Mouse (Mus musculus) intestine, embryonic 14.5 days (tissue): ENCODE measurements around the gene Cers6. TPM values are rescaled to one million over a fixed set of nuclear protein-coding genes. Genes with fewer than 3 reads are reported as not detected.

Source experiments
- ATAC-seq: fragments of 200-750 bp; cut with Nextera tagmentation; replicated peaks from 2 replicates; pipeline ENCODE4 v1.8.0; 2017; ENCODE audit warnings: low read depth, moderate number of reproducible peaks, moderate TSS enrichment, moderate library complexity; ENCODE audit not compliant: low FRiP score, low TSS enrichment
- DNase-seq: peaks from one replicate; pipeline ENCODE4 v3.0.0-alpha.2; 2018; ENCODE audit warnings: low spot score
- H3K27ac ChIP-seq: fragments of 300-500 bp; sonication (generic); 2 replicates; pipeline ENCODE4 v1.5.1; 2014; ENCODE audit warnings: low read depth, mild to moderate bottlenecking, control low read depth
- H3K27me3 ChIP-seq: fragments of 300-500 bp; sonication (generic); replicated peaks from 2 replicates; pipeline ENCODE4 v1.6.1; 2014; ENCODE audit warnings: low read length, control low read depth; ENCODE audit not compliant: control insufficient read depth, insufficient read depth
- H3K36me3 ChIP-seq: fragments of 300-500 bp; sonication (generic); 2 replicates; pipeline ENCODE4 v1.6.1; 2014; ENCODE audit warnings: low read length, control low read depth; ENCODE audit not compliant: control insufficient read depth, insufficient read depth
- H3K4me1 ChIP-seq: fragments of 300-500 bp; sonication (generic); replicated peaks from 2 replicates; pipeline ENCODE4 v1.6.1; 2014; ENCODE audit warnings: low read length, control low read depth, mixed read lengths; ENCODE audit not compliant: control insufficient read depth, insufficient read depth
- H3K4me2 ChIP-seq: fragments of 300-500 bp; sonication (generic); 2 replicates; pipeline ENCODE4 v1.6.1; 2014; ENCODE audit warnings: low read length
- H3K4me3 ChIP-seq: fragments of 300-500 bp; sonication (generic); 2 replicates; pipeline ENCODE4 v1.5.1; 2014; ENCODE audit warnings: low read depth, low read length, control low read depth, mixed read lengths
- H3K9ac ChIP-seq: fragments of 300-500 bp; sonication (generic); 2 replicates; pipeline ENCODE4 v1.6.1; 2014; ENCODE audit warnings: mild to moderate bottlenecking, low read length
- H3K9me3 ChIP-seq: fragments of 300-500 bp; sonication (generic); 2 replicates; pipeline ENCODE4 v1.6.1; 2016; ENCODE audit warnings: low read length, control low read depth; ENCODE audit not compliant: control insufficient read depth
- WGBS: fragments of 180-500 bp; shearing (Covaris S2); extraction: QIAGEN DNeasy Blood & Tissue Kit; methylation state at CpG from one replicate; pipeline ENCODE4 v1.1.7; 2014; 5-methylcytosine and 5-hydroxymethylcytosine counted together
- polyA plus RNA-seq: library from polyadenylated mRNA; unstranded; fragments of >200 nt; fragmentation: Nextera tagmentation; extraction: Ambion mirVana; gene quantifications from 2 replicates; pipeline ENCODE4 v1.2.1, GENCODE M21; 2014

The Cers6 gene
- polyA plus RNA-seq, 1 experiment from 2014 or later = 49.0 TPM

DNA sequence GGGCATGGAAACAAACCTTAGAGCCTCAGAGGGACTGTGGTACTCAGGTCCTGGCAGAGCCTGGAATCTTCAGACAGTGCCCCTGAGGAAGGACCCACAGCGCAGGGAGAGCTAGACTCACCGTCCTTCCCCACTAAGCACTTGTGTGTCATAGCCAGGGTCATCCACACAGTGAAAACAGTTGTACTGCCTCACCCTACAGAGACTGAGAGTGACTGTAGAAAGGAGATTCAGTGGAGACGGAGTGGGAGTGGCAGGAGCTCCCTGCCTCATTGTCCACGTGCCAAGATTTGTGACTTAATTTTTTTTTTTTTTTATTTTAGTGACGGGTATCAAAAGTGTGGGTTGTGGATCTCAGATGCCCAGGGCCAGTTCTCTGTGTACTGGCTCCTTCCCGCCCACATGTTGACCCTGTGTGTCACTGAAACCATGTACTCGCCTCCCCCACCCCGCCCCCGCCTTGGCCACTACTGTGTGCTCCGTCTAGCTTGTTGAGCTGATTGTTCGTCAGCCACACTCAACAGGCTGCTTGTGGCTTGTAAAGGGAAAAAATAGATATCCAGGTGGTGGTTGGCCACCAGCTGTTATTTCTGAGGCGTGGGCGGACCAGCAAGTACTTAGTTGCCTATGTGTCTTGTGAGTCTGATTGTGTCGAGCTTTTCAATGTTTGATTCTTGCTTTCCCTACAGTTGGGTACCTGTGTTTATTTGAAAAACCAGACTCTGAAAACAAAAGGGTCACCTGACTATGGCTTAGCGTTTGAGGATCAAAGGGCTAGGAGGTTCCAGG is 12.6 kb downstream of the Cers6 start:
- Histone ChIP-seq H3K36me3 (no peaks in the 10 kb centered on the region), H3K4me1 (peaks cover 8% of the 10 kb centered on the region), H3K4me2 (no peak overlapping the region), H3K27ac (no peak overlapping the region), H3K27me3 (no peaks in the 10 kb centered on the region), H3K9ac (no peak overlapping the region), H3K4me3 (no peak overlapping the region), H3K9me3 (no peaks in the 10 kb centered on the region)
- 67% methylated on average over 15 of the region's 15 CpGs for WGBS
- ATAC-seq = no peak
- DNase-seq = no peak

DNA sequence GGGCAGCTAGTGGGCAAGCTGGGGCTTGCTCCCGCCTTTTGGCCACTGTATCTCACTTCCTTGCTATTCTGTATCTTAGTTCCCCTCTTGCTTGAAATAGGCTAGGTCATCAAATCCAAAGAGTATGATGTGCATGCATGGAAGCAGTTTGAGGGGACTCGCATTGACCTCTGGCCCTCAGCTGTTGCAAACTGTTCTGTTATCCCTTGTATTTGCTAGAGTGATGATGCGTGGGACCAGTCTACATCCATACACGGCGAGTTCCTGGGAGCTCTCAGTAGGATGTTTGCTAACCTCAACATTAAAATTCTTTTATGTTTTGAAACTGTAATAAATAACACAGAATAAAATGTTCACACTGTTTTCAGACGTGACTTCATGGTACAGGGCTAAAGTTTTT is 13.3 kb downstream of the Cers6 start:
- H3K27ac ChIP-seq = no peak overlapping the region
- ATAC-seq (no peak), DNase-seq (no peak)
- H3K27me3 ChIP-seq = no peaks in the 10 kb centered on the region
- no peak overlapping the region for H3K4me2 ChIP-seq
- H3K4me3 ChIP-seq = no peak overlapping the region
- no peaks in the 10 kb centered on the region for H3K9me3 ChIP-seq
- H3K9ac ChIP-seq = no peak overlapping the region
- 85% methylated on average over 6 of the region's 6 CpGs for WGBS
- H3K36me3 ChIP-seq = no peaks in the 10 kb centered on the region
- peaks cover 8% of the 10 kb centered on the region for H3K4me1 ChIP-seq

DNA sequence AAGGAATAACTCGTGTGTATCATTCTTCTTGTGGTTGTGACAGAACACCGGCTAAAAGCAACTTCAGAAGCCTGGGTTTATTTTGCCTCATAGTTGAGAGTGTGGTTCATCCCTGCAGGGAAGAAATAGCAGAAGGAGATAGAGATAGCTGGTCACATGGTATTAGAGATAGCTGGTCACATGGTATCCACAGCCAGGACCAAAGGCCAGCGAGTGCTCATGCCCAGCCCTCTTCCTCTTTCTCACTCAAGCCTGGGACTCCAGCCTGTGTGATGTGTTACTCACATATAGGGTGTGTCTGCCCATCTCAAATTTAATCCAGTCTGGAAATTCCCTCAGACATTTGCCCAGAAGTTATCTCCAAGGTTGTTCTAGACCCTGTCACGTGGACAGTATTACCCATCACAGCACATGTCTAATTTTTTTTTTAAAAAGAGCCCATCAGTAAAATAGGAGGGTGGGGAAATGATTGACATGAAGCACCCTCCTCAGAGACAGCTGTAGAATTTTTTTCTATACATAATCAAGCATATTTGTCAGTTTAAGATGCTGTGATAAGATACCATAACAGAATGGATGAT is 17.9 kb downstream of the Cers6 start:
- Histone ChIP-seq H3K36me3 (no peaks in the 10 kb centered on the region), H3K4me3 (no peak overlapping the region), H3K27me3 (no peaks in the 10 kb centered on the region), H3K9ac (no peak overlapping the region), H3K4me2 (no peak overlapping the region), H3K4me1 (no peaks in the 10 kb centered on the region), H3K27ac (no peak overlapping the region), H3K9me3 (no peaks in the 10 kb centered on the region)
- WGBS = 90% methylated on average over 4 of the region's 4 CpGs
- DNase-seq (no peak), ATAC-seq (0 out of 2 replicates have a peak, but pooled peaks have one; percentile 43)

DNA sequence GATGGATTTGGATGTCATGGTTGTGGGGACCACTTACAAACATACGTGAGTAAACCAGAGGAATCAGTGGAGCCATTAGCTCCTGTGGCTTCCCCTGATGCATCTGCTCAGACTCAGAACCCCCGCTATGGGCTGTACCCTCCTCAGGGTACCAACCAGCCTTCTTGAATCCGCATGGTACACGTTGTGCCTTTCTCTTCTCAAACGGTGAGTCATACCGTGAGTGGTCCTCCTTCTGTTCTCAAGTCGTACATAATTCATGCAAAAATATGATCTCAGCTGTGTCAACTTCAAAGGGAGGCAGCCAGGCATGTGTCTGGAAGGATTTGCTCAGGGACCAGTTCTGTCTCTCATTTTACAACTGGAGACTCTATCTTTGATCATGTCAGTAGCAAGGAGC is 23.3 kb downstream of the Cers6 start:
- H3K4me3 ChIP-seq = no peak overlapping the region
- no peak for ATAC-seq
- H3K9me3 ChIP-seq = no peaks in the 10 kb centered on the region

DNA sequence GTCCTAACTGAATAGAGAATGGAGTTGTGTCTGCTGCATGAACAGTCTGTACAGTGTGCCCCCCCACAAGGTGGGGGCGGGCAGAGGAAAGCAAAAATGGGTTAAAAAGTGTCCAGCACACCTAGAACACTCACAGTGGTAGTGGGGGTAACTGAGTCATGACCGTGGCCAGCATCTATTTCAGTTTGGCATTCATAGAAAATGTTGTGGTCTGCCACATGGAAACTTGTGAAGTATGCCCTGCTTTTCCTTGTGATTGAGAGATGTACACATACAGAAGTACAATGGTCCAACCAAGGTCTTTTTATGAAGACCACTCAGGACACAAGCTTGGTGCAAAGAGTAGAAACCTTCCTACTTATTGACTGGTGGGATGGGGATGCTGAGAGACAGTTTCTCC is 24.0 kb downstream of the Cers6 start:
- Histone ChIP-seq H3K27ac (no peak overlapping the region), H3K9me3 (no peaks in the 10 kb centered on the region), H3K36me3 (no peaks in the 10 kb centered on the region), H3K4me1 (peaks cover 13% of the 10 kb centered on the region), H3K4me3 (no peak overlapping the region), H3K9ac (no peak overlapping the region), H3K27me3 (no peaks in the 10 kb centered on the region), H3K4me2 (no peak overlapping the region)
- WGBS = 92% methylated on average over 2 of the region's 2 CpGs
- DNase-seq (no peak), ATAC-seq (no peak)

More for the DNA sequence above, 23.3 kb downstream of the Cers6 start:
- H3K36me3 ChIP-seq = no peaks in the 10 kb centered on the region
- H3K27ac ChIP-seq = no peak overlapping the region
- no peak overlapping the region for H3K4me2 ChIP-seq
- no peak overlapping the region for H3K9ac ChIP-seq
- peaks cover 13% of the 10 kb centered on the region for H3K4me1 ChIP-seq
- WGBS = 68% methylated on average over 7 of the region's 7 CpGs
- H3K27me3 ChIP-seq = no peaks in the 10 kb centered on the region
- DNase-seq = no peak

DNA sequence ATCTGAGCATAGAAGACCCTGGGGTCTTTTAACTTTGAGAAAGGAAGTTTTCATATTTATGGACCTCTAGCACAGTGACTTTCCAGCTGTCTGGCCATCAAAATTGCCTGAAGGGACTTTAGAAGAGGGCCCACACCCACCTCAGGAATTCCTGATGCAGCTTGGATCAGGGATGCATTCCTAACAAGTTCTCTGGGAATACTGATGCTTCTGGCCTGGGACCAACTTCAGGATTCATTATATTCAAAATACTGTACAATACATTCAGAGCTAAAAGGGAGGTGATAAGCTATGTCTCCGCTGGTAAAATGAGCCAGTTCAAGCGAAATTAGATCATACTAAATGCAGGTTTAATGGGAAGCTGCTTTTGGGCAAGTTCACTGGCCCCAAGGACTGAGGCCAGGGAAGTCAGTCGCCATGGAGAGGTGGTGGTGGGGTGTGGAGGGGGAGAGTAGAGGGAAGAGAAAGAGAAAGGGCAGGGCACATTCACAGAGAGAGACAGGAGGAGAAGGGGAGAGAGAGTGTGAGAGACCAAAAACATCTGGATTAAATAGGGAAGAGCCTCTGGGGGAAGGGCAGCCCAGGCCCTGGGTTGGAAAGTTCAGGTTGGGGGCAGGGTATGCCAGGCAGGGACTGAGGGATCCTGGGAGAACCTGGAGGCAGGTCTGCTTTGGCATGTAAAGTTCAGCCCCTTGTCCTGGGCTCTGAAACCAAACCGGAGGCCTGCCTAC is 24.7 kb downstream of the Cers6 start:
- ATAC-seq = no peak; the same call in 1 of the 2 replicates
- 38% methylated on average over 4 of the region's 4 CpGs for WGBS
- Histone ChIP-seq H3K4me2 (no peak overlapping the region; the same call in 1 of the 2 replicates), H3K27ac (no peak overlapping the region), H3K4me1 (peaks cover 13% of the 10 kb centered on the region), H3K9ac (no peak overlapping the region), H3K27me3 (no peaks in the 10 kb centered on the region), H3K36me3 (no peaks in the 10 kb centered on the region), H3K9me3 (no peaks in the 10 kb centered on the region), H3K4me3 (no peak overlapping the region)
- DNase-seq = no peak

DNA sequence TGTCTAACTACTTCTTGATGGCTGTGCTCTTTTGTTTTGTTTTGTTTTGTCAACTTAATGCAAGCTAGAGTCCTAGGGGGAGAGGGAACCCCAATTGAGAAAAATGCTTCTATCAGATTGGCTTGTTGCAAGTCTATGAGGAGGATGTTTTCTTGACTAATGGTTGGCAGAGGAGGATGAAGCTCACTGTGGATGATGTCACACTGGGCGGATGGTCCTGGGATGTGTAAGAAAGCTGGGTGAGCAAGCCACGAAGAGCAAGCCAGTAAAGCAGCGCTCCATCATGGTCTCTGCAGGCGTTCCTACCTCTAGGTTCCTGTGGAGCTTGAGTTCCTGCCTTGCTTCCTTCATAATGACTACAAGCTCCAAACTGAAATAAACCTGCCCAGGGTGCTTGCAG is 25.4 kb downstream of the Cers6 start:
- Histone ChIP-seq H3K4me2 (no peak overlapping the region), H3K9me3 (no peaks in the 10 kb centered on the region), H3K27me3 (no peaks in the 10 kb centered on the region), H3K4me1 (peaks cover 13% of the 10 kb centered on the region), H3K9ac (no peak overlapping the region), H3K27ac (no peak overlapping the region), H3K36me3 (no peaks in the 10 kb centered on the region), H3K4me3 (no peak overlapping the region)
- ATAC-seq (no peak), DNase-seq (no peak)
- WGBS = 88% methylated on average over 4 of the region's 4 CpGs

DNA sequence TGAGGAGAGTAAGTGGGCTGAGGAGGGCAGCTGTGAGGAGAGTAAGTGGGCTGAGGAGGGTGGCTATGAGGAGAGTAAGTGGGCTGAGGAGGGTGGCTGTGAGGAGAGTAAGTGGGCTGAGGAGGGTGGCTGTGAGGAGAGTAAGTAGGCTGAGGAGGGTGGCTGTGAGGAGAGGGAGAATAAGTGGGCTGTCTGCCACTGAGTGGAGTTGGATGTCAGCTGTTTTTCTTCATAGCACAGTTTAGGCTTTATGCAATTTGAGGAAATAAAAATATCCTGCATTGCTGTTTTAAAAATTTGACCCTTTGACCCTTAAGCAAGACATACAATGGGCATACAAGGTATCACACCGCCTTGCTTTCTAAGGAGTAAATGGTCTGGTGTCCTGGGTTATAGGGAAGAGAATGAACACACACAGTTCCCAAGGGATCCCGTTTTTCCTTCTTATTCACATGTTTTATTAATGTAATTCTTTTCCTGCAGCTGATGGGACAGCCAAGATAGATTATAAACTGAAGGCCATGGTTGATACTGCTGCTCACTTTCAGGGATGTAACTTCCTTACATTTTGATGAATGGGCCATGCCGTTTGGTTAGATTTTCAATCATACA is 27.0 kb downstream of the Cers6 start:
- Histone ChIP-seq H3K9me3 (no peaks in the 10 kb centered on the region), H3K27me3 (no peaks in the 10 kb centered on the region), H3K27ac (0 out of 2 replicates have a peak overlapping the region, but pooled peaks have one; percentile 4), H3K36me3 (no peaks in the 10 kb centered on the region), H3K4me2 (no peak overlapping the region), H3K9ac (no peak overlapping the region), H3K4me3 (no peak overlapping the region), H3K4me1 (peaks cover 13% of the 10 kb centered on the region)
- no peak for DNase-seq
- 41% methylated on average over 3 of the region's 3 CpGs for WGBS
- ATAC-seq = no peak
